Mouse (Mus musculus) erythroblast, adult 5-6 weeks (primary cell): Measurements from ENCODE around the gene Espnl. TPM values are rescaled to one million over a fixed set of nuclear protein-coding genes. Genes with fewer than 3 reads are reported as not detected.

ENCODE experiments used
- ATAC-seq: replicated peaks from 2 replicates; pipeline ENCODE4 v1.8.0; 2016; ENCODE audit warnings: moderate number of reproducible peaks, mild to moderate bottlenecking, moderate TSS enrichment, inconsistent platforms; ENCODE audit not compliant: poor library complexity, low FRiP score, severe bottlenecking
- total RNA-seq, 2 experiments: library from RNA; stranded (forward) in 1 of 2; stranded (reverse) in 1 of 2; fragments of 150-400 nt in 1 of 2; fragments of 200-764, 138-1000 nt in 1 of 2; gene quantifications; 2 replicates each; pipeline versions ENCODE4 v1.2.3 to v1.2.4; 2015 to 2017; ENCODE audit warnings: low replicate concordance in 2 of 2

Espnl gene
- total RNA-seq, 2 experiments from 2014 or later = 0.26 TPM; not detected in 1

GRCm38 (mm10) chr1:91312273-91312672 lies 9.6 kb upstream of the Espnl start:
- ATAC-seq = no peak

- no peak for ATAC-seq
Measured at GRCm38 (mm10) chr1:91313251-91313650, 8.6 kb upstream of the Espnl start.

GRCm38 (mm10) chr1:91317656-91318055 lies 4.2 kb upstream of the Espnl start:
- no peak for ATAC-seq

- ATAC-seq = no peak
Measured at GRCm38 (mm10) chr1:91324646-91325045, 2.8 kb downstream of the Espnl start.

GRCm38 (mm10) chr1:91325488-91326042 lies 3.7 kb downstream of the Espnl start:
- no peak for ATAC-seq

- ATAC-seq = no peak
Measured at GRCm38 (mm10) chr1:91332102-91332501, 10.2 kb downstream of the Espnl start.

DNA sequence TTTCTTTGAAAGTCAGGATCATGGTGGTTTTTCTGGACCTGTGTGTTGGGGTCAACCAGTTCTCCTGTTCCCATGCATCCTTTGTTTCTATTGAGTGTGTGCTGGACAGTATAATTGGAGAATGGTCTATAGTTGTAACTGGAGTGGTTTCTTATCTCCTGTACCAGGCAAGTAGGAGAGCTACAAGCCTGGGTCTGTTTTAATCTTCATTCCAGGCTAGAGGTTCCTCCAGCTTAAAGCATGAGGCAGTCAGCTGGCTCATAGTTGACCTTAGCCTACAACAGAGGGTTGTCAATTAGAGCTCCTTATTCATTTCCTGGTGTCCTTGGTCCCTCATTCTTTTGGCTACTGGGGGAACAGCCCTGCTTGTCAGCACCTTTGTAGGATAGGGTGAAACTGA lies 11.7 kb downstream of the Espnl start:
- no peak for ATAC-seq

- no peak for ATAC-seq
Measured at GRCm38 (mm10) chr1:91337355-91337754, 15.5 kb downstream of the Espnl start.

DNA sequence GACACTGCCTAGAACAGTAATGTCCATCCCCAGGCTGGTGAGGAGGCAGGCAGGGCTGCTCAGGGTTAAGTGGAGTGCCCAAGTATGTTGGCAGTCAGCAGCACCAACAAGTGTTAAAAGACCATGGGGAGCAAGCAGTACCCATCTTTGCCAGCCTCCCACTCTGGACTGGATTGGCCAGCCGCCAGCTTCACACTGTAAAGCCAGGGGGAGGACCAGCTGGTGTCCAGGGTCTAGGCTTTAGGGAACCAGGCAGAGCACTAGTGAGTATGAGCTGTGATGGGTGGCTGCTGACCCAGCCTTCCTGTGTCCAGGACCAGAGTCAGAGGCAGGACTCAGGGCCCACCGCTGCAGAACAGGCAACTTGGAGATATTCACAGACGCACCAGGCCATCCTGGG lies 22.1 kb downstream of the Espnl start:
- ATAC-seq = no peak

GRCm38 (mm10) chr1:91344921-91345685 lies 23.2 kb downstream of the Espnl start:
- ATAC-seq = no peak

DNA sequence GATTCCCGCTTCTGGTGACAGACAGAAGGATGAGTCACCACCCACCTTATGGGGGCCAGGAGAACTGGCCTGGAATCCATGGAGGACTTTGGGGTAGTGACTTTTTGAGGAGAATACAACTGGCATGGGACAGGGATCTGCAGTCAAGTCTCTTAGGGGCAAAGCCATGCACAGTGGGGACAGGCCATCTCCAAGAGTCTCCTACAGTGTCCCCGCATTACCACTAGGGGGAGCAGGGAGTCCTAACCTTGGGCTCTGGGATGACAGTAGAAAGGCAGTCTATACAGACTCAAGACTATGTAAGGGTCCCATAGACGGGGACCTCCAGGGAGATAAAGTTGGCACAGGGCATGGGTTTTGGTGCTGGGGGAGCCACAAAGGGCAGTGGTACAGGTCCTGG lies 25.0 kb downstream of the Espnl start:
- ATAC-seq = peak; percentile 84

GRCm38 (mm10) chr1:91350841-91351240 lies 29.0 kb downstream of the Espnl start, which contains the start of gene Klhl30:
TSS of gene Klhl30 (plus strand) at chr1:91351016.
- ATAC-seq = no peak

GRCm38 (mm10) chr1:91351249-91351648 lies 29.4 kb downstream of the Espnl start:
- no peak for ATAC-seq

- ATAC-seq = no peak
Measured at GRCm38 (mm10) chr1:91352277-91352676, 30.4 kb downstream of the Espnl start.

DNA sequence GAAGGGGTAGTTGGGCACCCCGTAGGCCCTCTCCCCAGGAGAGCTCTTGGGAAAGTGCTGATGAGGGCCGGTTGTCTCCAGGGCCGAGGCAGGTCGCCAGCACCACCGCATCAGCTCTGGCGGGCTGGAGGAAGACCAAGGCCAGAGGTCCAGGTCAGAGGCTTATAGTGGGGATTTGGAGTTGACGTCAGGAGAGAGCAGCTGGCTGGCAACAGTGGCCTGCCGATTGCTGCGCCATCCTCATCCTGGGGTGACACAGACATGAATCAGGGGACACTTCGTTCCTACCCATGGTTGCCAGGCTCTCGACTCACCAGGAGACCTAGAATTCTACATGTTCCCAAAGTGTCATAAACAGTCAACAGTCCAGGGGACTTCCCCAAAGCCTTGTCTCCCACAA lies 34.2 kb downstream of the Espnl start:
- ATAC-seq = no peak

- no peak for ATAC-seq
Measured at GRCm38 (mm10) chr1:91362113-91362512, 40.2 kb downstream of the Espnl start.

- ATAC-seq = no peak
Measured at GRCm38 (mm10) chr1:91364822-91365644, 43.2 kb downstream of the Espnl start.

DNA sequence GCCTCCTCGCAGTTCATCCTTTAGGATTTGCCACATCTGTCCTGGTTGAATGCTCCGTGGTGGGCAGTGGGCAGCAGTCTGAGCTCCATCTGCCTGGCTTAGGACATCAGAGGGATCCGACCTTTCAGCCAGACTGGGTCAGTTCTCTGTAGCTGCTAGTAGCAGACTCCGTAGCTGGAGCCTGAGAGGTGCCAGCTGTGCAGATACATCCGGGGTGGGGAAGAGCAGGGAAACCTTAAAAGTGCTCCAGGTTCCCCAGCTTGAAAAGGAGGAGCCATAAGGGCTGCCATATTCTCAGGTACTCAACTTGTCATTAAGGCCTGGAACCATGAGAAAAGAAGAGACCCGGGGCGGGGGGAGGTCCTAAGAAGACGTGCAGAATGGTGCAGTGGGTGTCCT lies 43.9 kb downstream of the Espnl start:
- ATAC-seq = no peak

- ATAC-seq = peak; percentile 87
Measured at GRCm38 (mm10) chr1:91366215-91367108, 44.6 kb downstream of the Espnl start, which contains the start of gene Erfe. TSS of gene Erfe (plus strand) at chr1:91366430.

GRCm38 (mm10) chr1:91367295-91367694 lies 45.4 kb downstream of the Espnl start:
- ATAC-seq = no peak
